Comparison of ENCODE assay signal across 24 mouse cellular contexts in genomic region chr5:144725554-144725953, GRCm38 (mm10). TPM values are rescaled to one million over a fixed set of nuclear protein-coding genes. Genes with fewer than 3 reads are reported as not detected.
DNase-seq lines count a peak whose midpoint lies in the region; ATAC-seq and TF ChIP-seq lines count a peak whose summit lies in the region.
"Had no signal": no experiment of that assay in that cellular context is flagged by ENCODE, and none has a peak within 500 bp of the region (broad histone marks: within the 10 kb centered on the region; RNA-seq: fewer than 3 reads in every experiment).

No protein-coding gene starts in this region.

- H3K9me3 ChIP-seq in forebrain, embryonic 12.5 days, result no peaks in the 10 kb centered on the region
- no peaks in the 10 kb centered on the region for H3K9me3 ChIP-seq in forebrain, embryonic 11.5 days (ENCODE audit: control insufficient read depth, low read length)
- no peaks in the 10 kb centered on the region for H3K9me3 ChIP-seq in intestine, postnatal 0 days (ENCODE audit: control insufficient read depth)
- no peaks in the 10 kb centered on the region for H3K9me3 ChIP-seq in intestine, embryonic 15.5 days
- H3K9me3 ChIP-seq in lung, embryonic 14.5 days (ENCODE audit: low read depth, low read length), result no peaks in the 10 kb centered on the region
- H3K9me3 ChIP-seq in neural tube, embryonic 15.5 days (replicated peaks), result no peaks in the 10 kb centered on the region
- H3K9me3 ChIP-seq: embryonic facial prominence, embryonic 15.5 days; hindbrain, embryonic 15.5 days; neural tube, embryonic 12.5 days; stomach, embryonic 15.5 days had no signal

- H3K36me3 ChIP-seq in forebrain, embryonic 12.5 days (replicated peaks), result no peaks in the 10 kb centered on the region
- H3K36me3 ChIP-seq in forebrain, embryonic 11.5 days (ENCODE audit: control insufficient read depth, insufficient read depth, low read length), result no peaks in the 10 kb centered on the region
- H3K36me3 ChIP-seq in intestine, postnatal 0 days (ENCODE audit: control insufficient read depth, insufficient read depth), result no peaks in the 10 kb centered on the region
- H3K36me3 ChIP-seq in intestine, embryonic 15.5 days, result no peaks in the 10 kb centered on the region
- no peaks in the 10 kb centered on the region for H3K36me3 ChIP-seq in lung, embryonic 14.5 days (ENCODE audit: insufficient read depth)
- H3K36me3 ChIP-seq in neural tube, embryonic 15.5 days, result no peaks in the 10 kb centered on the region
- H3K36me3 ChIP-seq: embryonic facial prominence, embryonic 15.5 days; hindbrain, embryonic 15.5 days; neural tube, embryonic 12.5 days; stomach, embryonic 15.5 days had no signal

- no peak for ATAC-seq in forebrain, embryonic 12.5 days (ENCODE audit: low FRiP score)
- ATAC-seq in forebrain, embryonic 11.5 days (replicated peaks; ENCODE audit: low FRiP score), result no peak
- ATAC-seq in intestine, postnatal 0 days, result no peak
- no peak for ATAC-seq in intestine, embryonic 15.5 days
- ATAC-seq in lung, embryonic 14.5 days (ENCODE audit: insufficient read depth), result no peak
- ATAC-seq in neural tube, embryonic 15.5 days (ENCODE audit: low FRiP score), result no peak
- ATAC-seq: CD4-positive, CD25-positive, alpha-beta regulatory T cell, adult 4 months had no signal

- H3K4me1 ChIP-seq in forebrain, embryonic 12.5 days, result peaks cover 19% of the 10 kb centered on the region
- H3K4me1 ChIP-seq in forebrain, embryonic 11.5 days (replicated peaks; ENCODE audit: control insufficient read depth, insufficient read depth, low read length), result peaks cover 9% of the 10 kb centered on the region; the same call in 1 of the 2 replicates
- no peaks in the 10 kb centered on the region for H3K4me1 ChIP-seq in intestine, postnatal 0 days (replicated peaks; ENCODE audit: control insufficient read depth, insufficient read depth, low read length)
- H3K4me1 ChIP-seq in intestine, embryonic 15.5 days (replicated peaks), result no peaks in the 10 kb centered on the region
- no peaks in the 10 kb centered on the region for H3K4me1 ChIP-seq in lung, embryonic 14.5 days (ENCODE audit: insufficient read depth)
- no peaks in the 10 kb centered on the region for H3K4me1 ChIP-seq in cortical plate, adult 2 months (ENCODE audit: control insufficient read depth, insufficient read depth, low read length)
- no peaks in the 10 kb centered on the region for H3K4me1 ChIP-seq in neural tube, embryonic 15.5 days
- H3K4me1 ChIP-seq: embryonic facial prominence, embryonic 15.5 days; hindbrain, embryonic 15.5 days; megakaryocyte, embryonic 14.5 days; neural tube, embryonic 12.5 days; stomach, embryonic 15.5 days had no signal

- 87% methylated on average over 3 of the region's 3 CpGs for WGBS in forebrain, embryonic 12.5 days
- WGBS in forebrain, embryonic 11.5 days, result 82% methylated on average over 3 of the region's 3 CpGs
- WGBS in intestine, postnatal 0 days, result 72% methylated on average over 3 of the region's 3 CpGs
- WGBS in intestine, embryonic 15.5 days, result 75% methylated on average over 3 of the region's 3 CpGs
- 69% methylated on average over 3 of the region's 3 CpGs for WGBS in lung, embryonic 14.5 days
- 80% methylated on average over 3 of the region's 3 CpGs for WGBS in neural tube, embryonic 15.5 days

- H3K9ac ChIP-seq in forebrain, embryonic 12.5 days, result no peak overlapping the region
- H3K9ac ChIP-seq in forebrain, embryonic 11.5 days (ENCODE audit: low read length), result no peak overlapping the region
- H3K9ac ChIP-seq in intestine, postnatal 0 days (ENCODE audit: low read depth, low read length), result no peak overlapping the region
- no peak overlapping the region for H3K9ac ChIP-seq in intestine, embryonic 15.5 days
- no peak overlapping the region for H3K9ac ChIP-seq in lung, embryonic 14.5 days
- H3K9ac ChIP-seq in neural tube, embryonic 15.5 days (replicated peaks), result no peak overlapping the region
- H3K9ac ChIP-seq: embryonic facial prominence, embryonic 15.5 days; hindbrain, embryonic 15.5 days; neural tube, embryonic 12.5 days; stomach, embryonic 15.5 days had no signal

- no peak for DNase-seq in forebrain, embryonic 11.5 days (ENCODE audit: low spot score)
- no peak for DNase-seq in lung, embryonic 14.5 days
- DNase-seq in lung, adult 18-20 months, result no peak
- DNase-seq: adrenal gland, postnatal 36 days; cerebellum, adult 9-10 months; gastrocnemius, postnatal 10 days; heart, postnatal 10 days; kidney, adult 8-10 months; kidney, postnatal 4 days; lung, postnatal 10 days; spleen, adult 18-20 months; thymus, postnatal 14 days had no signal

- 0 out of 2 replicates have a peak overlapping the region, but pooled peaks have one; percentile 9 for H3K27ac ChIP-seq in forebrain, embryonic 12.5 days
- H3K27ac ChIP-seq in forebrain, embryonic 11.5 days (ENCODE audit: low read depth, low read length), result no peak overlapping the region
- no peak overlapping the region for H3K27ac ChIP-seq in intestine, postnatal 0 days (ENCODE audit: low read depth, low read length)
- no peak overlapping the region for H3K27ac ChIP-seq in intestine, embryonic 15.5 days
- H3K27ac ChIP-seq in lung, embryonic 14.5 days (ENCODE audit: low read depth), result no peak overlapping the region
- H3K27ac ChIP-seq in cortical plate, adult 2 months (ENCODE audit: insufficient read depth, low read length), result no peak overlapping the region
- no peak overlapping the region for H3K27ac ChIP-seq in neural tube, embryonic 15.5 days (replicated peaks)
- H3K27ac ChIP-seq: embryonic facial prominence, embryonic 15.5 days; hindbrain, embryonic 15.5 days; neural tube, embryonic 12.5 days; stomach, embryonic 15.5 days had no signal

- TF ChIP-seq POLR2A in cortical plate, adult 2 months (IDR thresholded peaks at IDR 0.05; ENCODE audit: extremely low read depth, insufficient read depth, low read length), result no peak

- TF ChIP-seq CTCF in intestine, postnatal 0 days (IDR thresholded peaks at IDR 0.05; ENCODE audit: low read depth), result 0 out of 2 replicates have a peak, but pooled peaks have one; percentile 25
- peak; percentile 23; the same call in 1 of the 2 replicates for TF ChIP-seq CTCF in lung, embryonic 14.5 days (IDR thresholded peaks at IDR 0.05; ENCODE audit: low read depth)
- TF ChIP-seq CTCF in cortical plate, adult 2 months (IDR thresholded peaks at IDR 0.05; ENCODE audit: extremely low read depth, insufficient read depth, low read length), result 0 out of 2 replicates have a peak, but pooled peaks have one; percentile 6

- peaks cover 26% of the 10 kb centered on the region for H3K27me3 ChIP-seq in forebrain, embryonic 12.5 days
- H3K27me3 ChIP-seq in forebrain, embryonic 11.5 days (ENCODE audit: control insufficient read depth, insufficient read depth, low read length), result peaks cover 9% of the 10 kb centered on the region; the same call in 1 of the 2 replicates
- H3K27me3 ChIP-seq in intestine, postnatal 0 days (replicated peaks; ENCODE audit: control insufficient read depth, insufficient read depth, low read length), result no peaks in the 10 kb centered on the region
- H3K27me3 ChIP-seq in intestine, embryonic 15.5 days (replicated peaks), result no peaks in the 10 kb centered on the region
- H3K27me3 ChIP-seq in lung, embryonic 14.5 days (ENCODE audit: insufficient read depth, low read length), result no peaks in the 10 kb centered on the region
- peaks cover 8% of the 10 kb centered on the region; the same call in 1 of the 2 replicates for H3K27me3 ChIP-seq in neural tube, embryonic 15.5 days (replicated peaks)
- H3K27me3 ChIP-seq: stomach, embryonic 15.5 days had no signal

- H3K4me3 ChIP-seq in forebrain, embryonic 12.5 days (replicated peaks), result no peak overlapping the region
- no peak overlapping the region for H3K4me3 ChIP-seq in forebrain, embryonic 11.5 days (ENCODE audit: low read depth, low read length)
- H3K4me3 ChIP-seq in intestine, postnatal 0 days (ENCODE audit: low read depth, low read length), result no peak overlapping the region
- no peak overlapping the region for H3K4me3 ChIP-seq in intestine, embryonic 15.5 days (replicated peaks)
- H3K4me3 ChIP-seq in lung, embryonic 14.5 days (ENCODE audit: low read depth, low read length), result no peak overlapping the region
- H3K4me3 ChIP-seq in cortical plate, adult 2 months (ENCODE audit: insufficient read depth, low read length), result no peak overlapping the region
- H3K4me3 ChIP-seq in neural tube, embryonic 15.5 days (replicated peaks), result no peak overlapping the region
- H3K4me3 ChIP-seq: embryonic facial prominence, embryonic 15.5 days; hindbrain, embryonic 15.5 days; megakaryocyte, embryonic 14.5 days; neural tube, embryonic 12.5 days; stomach, embryonic 15.5 days had no signal

- H3K4me2 ChIP-seq in forebrain, embryonic 12.5 days, result no peak overlapping the region
- H3K4me2 ChIP-seq in forebrain, embryonic 11.5 days (ENCODE audit: low read depth, low read length, severe bottlenecking), result no peak overlapping the region
- H3K4me2 ChIP-seq in intestine, postnatal 0 days (replicated peaks; ENCODE audit: low read depth), result no peak overlapping the region
- no peak overlapping the region for H3K4me2 ChIP-seq in intestine, embryonic 15.5 days (replicated peaks)
- no peak overlapping the region for H3K4me2 ChIP-seq in lung, embryonic 14.5 days
- no peak overlapping the region for H3K4me2 ChIP-seq in neural tube, embryonic 15.5 days
- H3K4me2 ChIP-seq: embryonic facial prominence, embryonic 15.5 days; hindbrain, embryonic 15.5 days; liver, embryonic 11.5 days; neural tube, embryonic 12.5 days; stomach, embryonic 15.5 days had no signal

RNA-seq across cellular contexts. Expression of gene Tmem130, which starts 36.1 kb away (rescaled TPM):
- polyA plus RNA-seq in forebrain, embryonic 12.5 days (2016; fragmentation: Nextera tagmentation; extraction: Ambion mirVana), result 48.1 and 56.0 TPM in 2 replicates
- 14.5 and 16.0 TPM in 2 replicates for polyA plus RNA-seq in forebrain, embryonic 11.5 days (2014; fragmentation: Nextera tagmentation; extraction: Ambion mirVana)
- polyA plus RNA-seq in intestine, postnatal 0 days (2015; fragmentation: Nextera tagmentation; extraction: Ambion mirVana), result 2.4 and 2.9 TPM in 2 replicates
- polyA plus RNA-seq in intestine, embryonic 15.5 days (2015; fragmentation: Nextera tagmentation; extraction: Ambion mirVana), result 3.4 and 4.6 TPM in 2 replicates
- polyA plus RNA-seq in lung, embryonic 14.5 days (2014; fragmentation: Nextera tagmentation; extraction: Ambion mirVana), result 0.12 and 0.24 TPM in 2 replicates
- polyA plus RNA-seq in cortical plate, adult 2 months (2012; rRNA removed), result 117 and 126 TPM in 2 replicates
- polyA plus RNA-seq in neural tube, embryonic 15.5 days (2015; fragmentation: Nextera tagmentation; extraction: Ambion mirVana), result 359 and 415 TPM in 2 replicates
- polyA plus RNA-seq: CD4-positive, CD25-positive, alpha-beta regulatory T cell, adult 4 months had no signal

RNA-seq across cellular contexts. Expression of gene Trrap, which starts 42.0 kb away (rescaled TPM):
- 100 and 107 TPM in 2 replicates for polyA plus RNA-seq in forebrain, embryonic 12.5 days (2016; fragmentation: Nextera tagmentation; extraction: Ambion mirVana)
- 116 and 137 TPM in 2 replicates for polyA plus RNA-seq in forebrain, embryonic 11.5 days (2014; fragmentation: Nextera tagmentation; extraction: Ambion mirVana)
- polyA plus RNA-seq in intestine, postnatal 0 days (2015; fragmentation: Nextera tagmentation; extraction: Ambion mirVana), result 20.0 and 24.3 TPM in 2 replicates
- polyA plus RNA-seq in intestine, embryonic 15.5 days (2015; fragmentation: Nextera tagmentation; extraction: Ambion mirVana), result 45.9 and 49.3 TPM in 2 replicates
- polyA plus RNA-seq in lung, embryonic 14.5 days (2014; fragmentation: Nextera tagmentation; extraction: Ambion mirVana), result 84.9 and 97.4 TPM in 2 replicates
- 159 and 160 TPM in 2 replicates for polyA plus RNA-seq in cortical plate, adult 2 months (2012; rRNA removed)
- 61.2 and 64.5 TPM in 2 replicates for polyA plus RNA-seq in neural tube, embryonic 15.5 days (2015; fragmentation: Nextera tagmentation; extraction: Ambion mirVana)
